Mouse (Mus musculus) splenic B cell, adult 2 months (primary cell): ENCODE results near the gene Rrp8.

ENCODE experiments used
- DNase-seq: peaks from one replicate; pipeline ENCODE4 v3.0.0-alpha.2; 2011; ENCODE audit warnings: low read depth, low spot score
- H3K27me3 ChIP-seq: 2 replicates; pipeline ENCODE4 v1.6.1; 2012; ENCODE audit warnings: mild to moderate bottlenecking, low read length, moderate library complexity, mixed read lengths; ENCODE audit not compliant: control insufficient read depth, poor library complexity, insufficient read depth, severe bottlenecking
- H3K36me3 ChIP-seq: 2 replicates; pipeline ENCODE4 v1.6.1; 2012; ENCODE audit warnings: mild to moderate bottlenecking, low read length, moderate library complexity, mixed read lengths; ENCODE audit not compliant: control insufficient read depth, poor library complexity, insufficient read depth, severe bottlenecking

The Rrp8 gene

GRCm38 (mm10) chr7:105736911-105737521 is at the start of gene Rrp8:
TSS of gene Rrp8 (minus strand) at chr7:105737385.
- no peaks in the 10 kb centered on the region for H3K27me3 ChIP-seq
- peak; percentile 33 for DNase-seq
- peaks cover 6% of the 10 kb centered on the region for H3K36me3 ChIP-seq

GRCm38 (mm10) chr7:105786506-105787284 is 49.5 kb upstream of the Rrp8 start:
- H3K36me3 ChIP-seq: no peaks in the 10 kb centered on the region
- 0 out of 2 replicates have a peak, but pooled peaks cover 2% of the 10 kb centered on the region for H3K27me3 ChIP-seq
- no peak for DNase-seq

- Histone ChIP-seq H3K27me3 (0 out of 2 replicates have a peak, but pooled peaks cover 2% of the 10 kb centered on the region), H3K36me3 (no peaks in the 10 kb centered on the region)
- DNase-seq: no peak
Measured at GRCm38 (mm10) chr7:105784556-105784955, 47.4 kb upstream of the Rrp8 start.

GRCm38 (mm10) chr7:105783861-105784260 is 46.7 kb upstream of the Rrp8 start:
- DNase-seq: no peak
- Histone ChIP-seq H3K27me3 (0 out of 2 replicates have a peak, but pooled peaks cover 2% of the 10 kb centered on the region), H3K36me3 (no peaks in the 10 kb centered on the region)

GRCm38 (mm10) chr7:105778553-105779265 is 41.5 kb upstream of the Rrp8 start:
- DNase-seq: peak; percentile 43
- Histone ChIP-seq H3K27me3 (no peaks in the 10 kb centered on the region), H3K36me3 (no peaks in the 10 kb centered on the region)

- Histone ChIP-seq H3K27me3 (no peaks in the 10 kb centered on the region), H3K36me3 (no peaks in the 10 kb centered on the region)
- peak; percentile 47 for DNase-seq
Measured at GRCm38 (mm10) chr7:105777797-105778552, 40.8 kb upstream of the Rrp8 start.

- no peaks in the 10 kb centered on the region for H3K27me3 ChIP-seq
- DNase-seq: no peak
- no peaks in the 10 kb centered on the region for H3K36me3 ChIP-seq
Measured at GRCm38 (mm10) chr7:105777316-105777715, 40.1 kb upstream of the Rrp8 start.

GRCm38 (mm10) chr7:105776026-105776425 is 38.8 kb upstream of the Rrp8 start:
- Histone ChIP-seq H3K36me3 (no peaks in the 10 kb centered on the region), H3K27me3 (no peaks in the 10 kb centered on the region)
- DNase-seq: no peak

GRCm38 (mm10) chr7:105774661-105775060 is 37.5 kb upstream of the Rrp8 start:
- no peak for DNase-seq
- Histone ChIP-seq H3K27me3 (no peaks in the 10 kb centered on the region), H3K36me3 (no peaks in the 10 kb centered on the region)

- DNase-seq: no peak
- Histone ChIP-seq H3K27me3 (no peaks in the 10 kb centered on the region), H3K36me3 (no peaks in the 10 kb centered on the region)
Measured at GRCm38 (mm10) chr7:105773041-105773440, 35.9 kb upstream of the Rrp8 start.

- Histone ChIP-seq H3K27me3 (no peaks in the 10 kb centered on the region), H3K36me3 (no peaks in the 10 kb centered on the region)
- no peak for DNase-seq
Measured at GRCm38 (mm10) chr7:105772331-105772730, 35.1 kb upstream of the Rrp8 start.

- DNase-seq: no peak
- H3K27me3 ChIP-seq: no peaks in the 10 kb centered on the region
Measured at GRCm38 (mm10) chr7:105769959-105770358, 32.8 kb upstream of the Rrp8 start.

GRCm38 (mm10) chr7:105767729-105768165 is 30.6 kb upstream of the Rrp8 start:
- H3K27me3 ChIP-seq: no peaks in the 10 kb centered on the region
- no peak for DNase-seq
- no peaks in the 10 kb centered on the region for H3K36me3 ChIP-seq

More at GRCm38 (mm10) chr7:105769959-105770358, 32.8 kb upstream of the Rrp8 start:
- no peaks in the 10 kb centered on the region for H3K36me3 ChIP-seq

GRCm38 (mm10) chr7:105764331-105764730 is 27.1 kb upstream of the Rrp8 start:
- H3K36me3 ChIP-seq: no peaks in the 10 kb centered on the region
- DNase-seq: no peak
- H3K27me3 ChIP-seq: no peaks in the 10 kb centered on the region
